Mouse (Mus musculus): ENCODE results near the gene Morc3. TPM values are rescaled to one million over a fixed set of nuclear protein-coding genes. Genes with fewer than 3 reads are reported as not detected.
A peak's percentile ranks its signal among the peaks of the same experiment; 100 is the strongest.

Gene Morc3
- total RNA-seq, 2 experiments from 2014 or later: 38.0 to 45.6 TPM

DNA sequence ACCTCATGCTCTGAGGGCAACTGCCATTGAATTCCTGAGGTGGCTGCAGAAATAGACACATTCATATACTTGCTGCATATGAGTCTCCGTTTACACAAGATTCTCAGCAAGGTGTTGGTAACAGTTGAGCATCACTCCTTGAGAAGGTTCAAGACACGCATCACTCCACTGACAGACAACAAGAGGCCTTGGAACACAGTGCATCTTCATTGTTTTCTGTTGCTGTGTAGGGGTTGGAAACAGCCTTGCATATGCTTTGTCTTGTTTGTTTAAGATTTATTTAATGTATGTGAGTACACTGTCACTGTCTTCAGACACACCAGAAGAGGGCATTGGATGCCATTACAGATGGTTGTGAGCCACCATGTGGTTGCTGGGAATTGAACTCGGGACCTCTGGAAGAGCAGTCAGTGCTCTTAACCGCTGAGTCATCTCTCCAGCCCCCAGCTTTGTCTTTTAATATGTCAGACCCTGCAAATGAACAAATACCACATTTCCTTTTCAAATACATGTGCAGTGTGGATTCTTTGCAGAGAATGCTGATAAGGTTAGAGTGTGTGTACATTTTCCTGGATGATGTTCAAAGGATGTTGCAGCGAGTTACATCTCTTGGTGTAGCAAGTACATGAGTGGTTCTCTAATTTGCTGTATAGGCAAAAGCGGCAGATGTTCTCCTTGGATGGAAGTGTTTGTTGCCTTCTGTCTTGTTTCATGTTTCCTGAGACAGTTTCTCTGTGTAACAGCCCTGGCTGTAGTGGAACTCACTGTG is 45.9 kb downstream of the Morc3 start:
- DNase-seq: no peak
- intact Hi-C loops (cut with DNase I): no loop called here

DNA sequence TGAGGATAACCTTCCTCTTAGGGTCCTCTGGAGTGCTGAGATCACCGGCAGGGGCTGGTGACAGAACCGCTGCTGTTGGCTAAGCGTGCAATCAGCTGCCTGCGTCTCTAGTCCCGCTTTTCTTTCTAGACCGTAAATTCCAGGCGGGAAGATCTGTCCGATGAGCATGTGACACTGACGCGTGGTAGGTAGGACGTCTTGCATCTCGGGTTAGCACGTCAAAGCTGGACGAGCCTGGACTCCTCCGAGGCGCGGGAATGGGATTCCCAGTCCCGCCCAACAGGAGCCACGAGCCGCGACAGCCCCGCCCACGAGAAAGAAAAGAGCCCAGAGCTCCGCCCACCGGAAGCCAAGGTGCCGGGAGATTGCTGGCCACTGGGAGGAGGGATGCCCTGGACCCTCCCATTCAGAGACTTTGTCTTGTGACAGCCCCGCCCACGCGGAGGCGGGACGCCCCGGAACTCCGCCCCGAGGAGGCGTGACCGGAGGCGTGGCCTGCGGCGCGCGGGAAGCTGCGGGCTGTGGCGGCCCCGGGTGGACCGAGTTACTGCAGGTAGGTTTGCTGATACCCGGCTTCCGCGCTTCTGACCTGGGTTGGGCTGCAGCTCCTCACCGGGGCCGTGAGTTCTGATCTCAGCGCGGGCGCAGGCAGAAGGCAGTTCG is 51.6 kb downstream of the Morc3 start, which contains the start of gene Chaf1b:
TSS of gene Chaf1b (plus strand) at position 479 of the 663 bp plus-strand sequence.
- intact Hi-C loops (cut with DNase I): no loop called here
- DNase-seq: peak; percentile 98

DNA sequence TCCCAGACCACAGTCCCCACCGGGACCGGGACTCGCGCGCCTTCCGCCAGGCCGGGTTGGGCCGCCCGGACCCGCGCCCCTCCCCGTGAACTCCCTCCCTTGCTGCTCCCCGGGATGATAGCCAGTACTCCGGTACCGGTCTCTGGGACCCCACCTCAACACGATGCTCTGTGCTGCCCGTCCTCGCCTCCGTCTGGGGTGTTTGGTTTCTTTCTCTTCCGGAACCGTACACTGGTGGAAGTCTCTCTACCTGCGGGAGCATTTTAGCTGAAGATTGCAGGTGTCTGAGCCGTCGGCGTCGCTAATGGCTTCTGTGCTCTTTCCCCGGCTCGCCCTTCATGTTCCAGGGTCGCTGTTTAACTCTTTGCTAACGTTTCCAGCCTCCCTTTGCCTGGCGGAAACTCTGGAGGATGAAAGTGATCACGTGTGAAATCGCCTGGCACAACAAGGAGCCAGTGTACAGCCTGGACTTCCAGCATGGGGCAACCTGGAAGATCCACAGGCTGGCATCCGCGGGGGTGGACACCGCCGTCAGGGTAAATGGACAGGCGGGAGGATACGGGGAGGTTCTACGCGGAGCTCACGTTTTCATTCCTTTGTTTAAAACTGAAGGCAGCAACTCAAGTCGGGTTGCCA is 52.3 kb downstream of the Morc3 start:
- DNase-seq: peak; percentile 36
- intact Hi-C loops (cut with DNase I): no loop called here

DNA sequence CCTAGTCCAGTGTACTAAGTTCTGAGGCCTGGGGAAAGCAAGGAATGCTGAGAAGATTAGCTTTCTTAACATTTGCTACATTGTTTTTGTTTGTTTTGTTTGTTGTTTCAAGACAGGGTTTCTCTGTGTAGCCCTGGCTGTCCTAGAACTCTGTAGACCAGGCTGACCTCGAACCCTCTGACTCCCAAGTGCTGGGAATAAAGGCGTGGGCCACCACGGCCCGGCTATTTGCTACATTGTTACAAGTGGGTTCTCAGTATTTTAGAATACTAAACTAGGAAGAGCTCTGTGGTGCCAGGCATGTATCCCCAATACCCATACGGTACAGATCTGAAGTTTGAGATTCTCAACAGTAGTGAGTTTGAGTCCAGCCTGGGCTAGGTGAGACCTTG is 52.8 kb downstream of the Morc3 start:
- DNase-seq: no peak
- intact Hi-C loops (cut with DNase I): no loop called here

DNA sequence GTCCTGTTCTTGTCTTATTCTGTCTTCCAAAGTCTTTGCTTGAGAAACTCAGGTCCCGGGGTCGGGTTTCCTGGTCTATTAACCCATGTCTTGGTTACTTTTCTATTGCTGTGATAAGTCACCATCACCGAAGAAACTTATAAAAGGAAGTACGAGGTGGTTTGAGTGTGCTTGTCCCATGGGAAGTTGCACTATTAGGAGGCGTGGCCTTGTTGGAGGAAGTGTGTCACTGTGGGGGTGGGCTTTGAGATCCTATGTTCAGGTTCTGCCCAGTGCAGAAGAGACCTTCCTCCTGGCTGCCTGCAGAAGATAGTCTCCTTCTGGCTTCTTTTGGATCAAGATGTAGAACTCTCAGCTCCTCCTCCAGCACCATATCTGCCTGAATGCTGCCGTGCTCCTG is 56.6 kb downstream of the Morc3 start:
- DNase-seq: no peak
- intact Hi-C loops (cut with DNase I): no loop called here

DNA sequence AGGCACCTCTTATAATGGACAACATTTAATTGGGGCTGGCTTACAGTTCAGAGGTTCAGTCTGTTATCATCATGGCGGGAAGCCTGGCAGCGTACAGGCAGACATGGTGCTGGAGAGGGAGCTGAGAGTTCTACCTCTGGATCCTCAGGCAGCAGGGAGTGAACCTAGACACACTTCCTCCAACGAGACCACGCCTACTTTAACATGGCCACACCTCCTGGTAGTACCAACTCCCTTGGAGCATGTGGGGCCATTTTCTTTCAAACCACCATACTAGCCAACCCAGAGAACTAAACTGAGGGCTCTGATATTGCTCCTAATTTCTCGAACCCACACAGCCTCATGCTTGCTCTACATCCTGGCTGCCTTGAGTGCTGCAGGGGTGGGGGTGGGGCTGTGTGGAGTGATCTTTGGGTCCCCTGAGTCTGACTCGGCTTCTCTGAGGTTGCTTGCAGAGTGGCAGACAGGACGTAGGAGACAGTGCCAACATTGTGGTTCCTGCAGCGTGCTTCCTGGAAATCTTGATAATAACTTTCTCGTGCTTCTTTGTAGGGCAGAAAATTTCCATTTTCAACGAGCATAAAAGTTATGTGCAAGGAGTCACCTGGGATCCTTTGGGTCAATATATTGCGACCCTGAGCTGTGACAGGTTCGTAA is 59.2 kb downstream of the Morc3 start:
- DNase-seq: no peak
- intact Hi-C loops (cut with DNase I): no loop called here

DNA sequence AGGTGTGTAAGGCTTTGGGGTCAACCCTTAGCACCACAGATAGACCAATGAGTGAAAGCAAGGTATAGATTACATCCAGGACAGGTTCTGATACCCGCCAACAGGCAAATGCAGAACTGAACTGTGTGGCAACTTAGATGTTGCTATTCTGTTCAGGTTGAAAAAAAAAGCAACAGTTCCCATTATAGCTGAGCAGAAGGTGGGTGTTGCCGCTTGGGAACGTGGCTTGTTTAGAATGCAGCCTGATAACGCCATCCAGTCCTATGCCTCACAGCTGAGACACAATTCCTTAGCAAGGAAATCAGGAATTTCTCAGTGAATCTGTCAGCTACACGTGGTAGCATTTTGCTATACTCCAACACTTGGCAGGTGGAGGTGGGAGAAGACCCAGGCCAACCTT is 61.4 kb downstream of the Morc3 start:
- no peak for DNase-seq
- intact Hi-C loops (cut with DNase I): no loop called here

DNA sequence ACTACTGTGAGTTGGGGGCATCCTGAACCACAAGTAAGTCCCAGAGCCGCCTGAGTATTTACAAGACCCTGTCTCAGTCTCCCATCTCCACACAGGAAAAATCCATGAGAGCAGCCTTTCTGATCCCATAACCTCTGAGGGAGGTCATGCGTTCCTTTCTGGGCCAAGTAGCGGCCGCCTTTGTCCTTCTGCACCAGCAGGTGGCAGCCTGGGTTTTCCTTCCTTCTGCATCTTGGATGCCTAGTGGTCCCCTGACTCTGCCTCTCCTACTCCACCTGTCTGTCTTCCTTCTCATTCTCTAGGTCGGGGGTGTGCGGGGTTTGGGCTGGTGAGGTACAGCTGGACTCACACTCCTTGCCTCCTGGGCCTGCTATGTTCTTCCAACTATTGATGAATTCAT is 71.1 kb downstream of the Morc3 start:
- no peak for DNase-seq
- intact Hi-C loops (cut with DNase I): no loop called here

DNA sequence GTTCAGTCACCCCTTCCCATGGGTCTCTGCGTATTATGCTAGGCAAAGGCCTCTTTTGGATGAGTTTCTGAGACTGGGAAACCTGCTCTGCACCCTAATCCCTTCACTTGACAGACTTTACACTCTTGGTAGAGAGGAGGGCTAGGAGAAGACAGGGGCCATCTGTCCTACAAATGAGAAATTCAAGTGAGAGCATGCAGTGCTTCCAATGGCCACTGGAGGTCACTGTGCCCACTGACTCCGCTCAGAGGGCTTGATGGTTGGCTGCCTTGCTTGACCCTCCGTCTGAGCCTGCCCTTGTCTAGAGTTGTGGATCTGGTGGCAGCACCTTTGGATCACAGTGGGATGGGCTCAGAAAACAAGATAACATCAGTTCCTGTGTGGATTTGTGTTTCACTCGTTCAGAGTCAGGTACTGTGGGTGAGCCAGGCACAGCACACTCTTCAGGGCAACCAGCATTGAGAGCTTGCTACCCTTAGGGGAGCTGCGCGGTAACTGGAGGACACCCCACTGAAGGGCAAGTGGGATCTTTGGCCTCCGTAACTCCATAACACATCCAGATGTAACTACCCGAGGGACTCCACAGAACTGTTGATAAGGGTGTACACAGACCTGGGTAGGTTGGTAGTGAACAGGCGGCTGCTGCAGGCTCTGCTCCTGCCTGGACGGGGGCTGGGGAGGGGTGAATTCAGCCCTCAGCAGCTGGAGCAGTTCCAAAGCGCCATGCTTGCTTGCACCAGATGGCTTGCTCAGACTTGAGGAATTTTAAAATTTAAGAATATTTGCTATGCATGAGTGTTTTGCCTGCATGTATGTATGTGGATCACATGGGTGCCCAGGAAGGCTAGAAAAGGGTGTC is 74.5 kb downstream of the Morc3 start:
- DNase-seq: peak; percentile 73
- intact Hi-C loops (cut with DNase I): no loop called here

DNA sequence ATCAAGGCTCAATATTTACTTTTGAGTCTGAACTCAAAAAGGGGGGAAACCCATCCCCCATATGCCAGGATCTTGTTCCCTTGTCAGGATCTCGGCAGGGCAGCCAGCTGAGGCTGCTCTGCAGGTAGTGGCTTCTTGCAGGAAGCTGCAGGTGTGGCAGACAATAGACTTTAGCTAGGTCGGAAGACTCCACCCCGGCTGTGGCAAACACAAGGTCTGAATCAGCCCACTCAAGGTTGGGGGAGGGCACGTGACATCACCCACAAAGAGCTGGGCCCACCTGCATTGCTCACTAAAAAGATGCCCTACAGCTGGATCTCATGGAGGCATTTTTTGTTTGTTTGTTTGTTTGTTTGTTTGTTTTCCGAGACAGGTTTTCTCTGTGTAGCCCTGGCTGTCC is 75.8 kb downstream of the Morc3 start:
- intact Hi-C loops (cut with DNase I): no loop called here
- DNase-seq: no peak

DNA sequence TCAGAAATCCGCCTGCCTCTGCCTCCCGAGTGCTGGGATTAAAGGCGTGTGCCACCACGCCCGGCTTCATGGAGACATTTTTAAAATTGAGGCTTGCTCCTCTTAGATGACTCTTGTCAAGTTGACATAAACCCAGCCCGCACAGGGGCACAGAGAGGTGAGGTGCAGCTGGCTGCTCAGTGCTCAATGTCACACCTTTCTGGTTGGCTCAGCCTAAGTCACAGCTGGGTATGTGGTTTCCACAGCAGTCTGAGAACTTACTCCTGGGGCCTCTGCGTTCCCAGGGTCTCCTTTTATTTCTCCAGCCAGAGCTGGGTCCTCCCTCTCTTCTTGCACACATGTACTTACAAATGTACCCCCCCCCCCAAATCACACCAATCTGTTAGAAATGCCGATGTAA is 76.3 kb downstream of the Morc3 start:
- intact Hi-C loops (cut with DNase I): no loop called here

DNA sequence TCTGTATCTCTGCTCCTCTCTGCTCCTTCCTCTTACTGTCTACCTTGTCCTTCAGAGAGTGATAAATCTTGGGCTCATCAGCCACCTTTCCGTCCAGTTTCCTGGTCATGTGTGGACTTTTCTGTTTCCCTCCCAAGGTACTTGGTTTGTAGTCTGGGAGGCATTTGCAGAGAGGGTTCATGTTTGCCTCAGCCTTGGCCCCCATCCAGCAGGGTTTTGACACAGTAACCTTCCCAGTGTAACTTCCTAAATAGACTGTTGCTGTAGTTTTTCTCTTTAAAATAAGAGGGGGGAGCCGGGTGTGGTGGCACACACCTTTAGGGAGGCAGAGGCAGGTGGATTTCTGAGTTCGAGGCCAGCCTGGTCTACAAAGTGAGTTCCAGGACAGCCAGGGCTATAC is 78.0 kb downstream of the Morc3 start:
- intact Hi-C loops (cut with DNase I): no loop called here
- DNase-seq: no peak

More for the DNA sequence above, 76.3 kb downstream of the Morc3 start:
- no peak for DNase-seq

DNA sequence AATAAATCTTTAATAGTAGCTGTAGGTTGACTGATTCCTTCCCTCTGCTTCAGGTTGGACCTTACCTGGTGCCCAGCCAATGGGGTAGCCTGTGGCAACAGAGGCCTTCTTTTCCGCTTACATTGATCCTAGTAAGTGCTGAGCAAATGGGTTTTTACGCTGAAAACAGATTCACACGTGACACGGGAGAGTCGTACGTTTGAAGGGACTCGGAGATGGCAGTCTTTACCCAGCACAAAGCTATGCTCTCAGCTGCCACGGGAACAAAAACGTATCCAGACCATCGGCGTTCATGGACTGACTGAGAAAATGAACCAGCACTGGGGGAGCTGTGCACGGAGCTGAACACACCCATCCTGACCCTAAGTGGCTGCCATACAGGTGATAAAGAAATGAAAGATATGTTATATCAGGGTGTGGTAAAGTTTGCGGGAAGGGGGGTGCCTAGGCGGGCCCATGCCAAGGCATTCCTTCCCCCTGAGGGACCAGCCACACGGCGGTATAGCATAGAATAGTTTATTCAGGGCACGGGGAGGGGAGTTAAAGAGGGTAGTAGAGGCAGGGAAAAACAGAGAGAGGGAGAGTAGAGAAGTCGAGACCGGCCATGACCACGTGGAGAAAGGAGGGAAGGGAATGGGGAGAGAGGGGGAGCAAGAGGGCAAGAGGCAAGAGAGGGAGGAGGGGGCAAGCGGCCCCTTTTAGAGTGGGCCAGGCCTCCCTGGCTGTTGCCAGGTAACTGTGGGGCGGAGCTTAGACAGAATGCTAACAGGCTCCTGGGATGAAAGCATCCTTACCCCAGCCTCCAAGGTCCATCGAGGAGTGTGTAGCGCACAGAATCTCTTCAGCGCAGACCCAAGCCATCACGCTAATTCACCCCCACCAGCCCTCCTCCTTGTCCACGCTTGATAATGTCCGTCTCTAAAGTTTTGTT is 79.1 kb downstream of the Morc3 start:
- DNase-seq: no peak
- intact Hi-C loops (cut with DNase I): no loop called here

DNA sequence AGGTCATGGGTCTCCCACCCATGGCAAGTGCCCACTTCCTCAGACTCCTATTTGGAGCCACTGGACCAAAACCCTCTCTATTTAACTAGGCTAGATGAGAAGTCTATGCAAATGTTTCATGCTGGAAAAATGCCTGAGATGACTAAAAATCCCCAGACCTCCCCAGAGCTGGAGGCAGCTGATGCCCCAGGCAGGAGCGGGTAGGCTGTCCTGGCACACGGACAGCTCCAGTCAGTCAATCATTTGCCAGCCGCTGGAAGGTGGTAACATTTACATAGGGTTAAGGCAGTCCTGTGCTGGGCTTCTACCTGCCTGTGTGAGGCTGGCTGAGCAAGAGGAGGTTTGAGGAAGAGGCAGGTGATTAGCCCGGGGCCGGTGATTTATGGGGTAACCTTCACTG is 80.2 kb downstream of the Morc3 start:
- no peak for DNase-seq
- intact Hi-C loops (cut with DNase I): no loop called here

DNA sequence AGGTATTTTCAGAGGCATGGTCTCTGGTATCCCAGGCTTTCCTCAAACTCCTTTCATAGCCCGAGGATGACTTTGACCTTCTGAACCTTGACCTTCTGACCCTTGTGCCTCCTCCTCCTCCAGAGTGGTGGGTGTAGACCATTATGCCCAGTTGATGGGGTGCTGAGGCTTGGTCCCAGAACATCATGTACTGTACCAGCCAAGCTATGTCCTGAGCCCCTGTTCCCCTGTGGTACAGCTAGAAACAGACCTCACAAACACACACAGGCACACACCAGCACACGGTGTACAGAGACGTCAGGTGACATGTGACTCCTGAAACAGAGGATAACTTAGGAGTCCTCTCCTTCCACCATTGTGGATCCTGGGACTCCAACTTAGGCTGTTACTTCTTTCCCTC is 80.9 kb downstream of the Morc3 start:
- intact Hi-C loops (cut with DNase I): no loop called here
- DNase-seq: no peak

DNA sequence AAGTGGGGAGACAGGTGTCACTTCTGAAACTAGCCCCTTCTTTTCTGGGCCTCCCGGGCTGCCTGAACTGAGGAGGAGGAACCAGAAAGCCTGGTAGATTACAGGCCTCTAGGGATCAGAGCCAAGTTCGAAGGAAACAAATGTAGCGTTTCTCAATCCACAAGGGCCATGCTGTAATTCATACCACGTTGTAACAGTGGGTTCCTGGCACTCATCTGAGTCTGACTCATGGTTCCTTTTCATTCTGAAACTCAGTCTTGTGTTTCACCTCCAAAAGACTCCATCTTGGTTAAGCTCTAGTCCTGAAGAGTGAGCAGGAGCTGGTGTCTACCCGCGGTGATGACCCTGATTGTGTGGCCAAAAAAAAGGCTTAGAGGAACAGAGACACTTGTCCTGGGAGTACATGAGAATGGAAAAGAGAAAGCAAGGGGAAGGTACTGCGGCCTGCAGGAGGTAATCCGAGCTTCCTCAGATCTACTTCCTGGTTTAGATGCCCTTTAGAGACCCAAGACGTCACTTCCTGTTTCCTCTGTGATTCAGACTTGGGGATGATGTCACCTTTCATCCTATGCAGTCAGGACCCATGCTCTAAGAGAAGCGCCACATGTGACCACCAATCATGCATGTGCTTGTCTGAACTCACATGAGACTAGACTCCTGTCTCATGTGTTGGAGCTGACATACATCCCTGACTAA is 82.1 kb downstream of the Morc3 start:
- intact Hi-C loops (cut with DNase I): no loop called here

DNA sequence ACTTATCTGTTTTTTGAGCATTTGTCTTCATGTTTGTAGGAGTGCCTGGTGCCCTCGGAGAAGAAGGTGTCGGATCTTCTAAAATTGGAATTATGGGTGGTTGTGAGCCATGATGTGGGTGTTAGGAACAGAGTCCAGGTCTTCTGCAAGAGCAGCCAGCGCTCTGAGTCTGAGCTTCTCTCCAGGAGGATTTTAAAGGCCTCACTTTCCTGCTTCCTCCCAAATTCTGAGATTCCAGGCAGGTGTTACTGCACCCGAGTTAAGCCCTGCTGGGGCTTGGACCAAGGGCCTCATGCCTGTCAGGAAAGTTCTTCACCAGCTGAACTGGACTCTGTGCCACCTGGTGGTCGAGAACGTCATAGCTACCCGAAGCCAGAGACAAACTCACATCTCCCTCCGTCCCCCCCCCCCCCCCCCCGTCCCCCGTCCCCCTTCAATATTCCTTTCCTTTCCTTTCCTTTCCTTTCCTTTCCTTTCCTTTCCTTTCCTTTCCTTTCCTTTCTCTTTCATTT is 83.5 kb downstream of the Morc3 start:
- intact Hi-C loops (cut with DNase I): loop anchor here (5.0 kb wide), 1 partner anchor 342 kb away; no protein-coding TSS in a partner anchor
- peak; percentile 32 for DNase-seq

More for the DNA sequence above, 82.1 kb downstream of the Morc3 start:
- no peak for DNase-seq
